Mouse (Mus musculus): ENCODE data around the gene Lss. TPM values are rescaled to one million over a fixed set of nuclear protein-coding genes. Genes with fewer than 3 reads are reported as not detected.
A peak's percentile ranks its signal among the peaks of the same experiment; 100 is the strongest.

Gene Lss
- total and polyA plus RNA-seq, 3 experiments = 26.3 to 28.3 (median 27.5) TPM

GRCm38 (mm10) chr10:76571070-76571469 is 39.7 kb downstream of the Lss start:
- 0 out of 4 replicates have a peak, but pooled peaks cover 0 to 3% of the 10 kb centered on the region in 2 experiments for H3K4me1 ChIP-seq (ENCODE audit: control insufficient read depth in 1 of 2, insufficient read depth in 2 of 2, low read length in 2 of 2)
- H3K9me3 ChIP-seq (replicated peaks; ENCODE audit: insufficient read depth, low read length) = no peaks in the 10 kb centered on the region
- DNase-seq (ENCODE audit: low read depth, low spot score) = peak; percentile 17
- H3K27me3 ChIP-seq (ENCODE audit: control insufficient read depth in 1 of 2, insufficient read depth in 2 of 2, low read length in 2 of 2) = peaks cover 0 to 2% of the 10 kb centered on the region in 2 experiments; a peak in 2 of 4 replicates
- H3K4me3 ChIP-seq (ENCODE audit: control insufficient read depth in 1 of 2, insufficient read depth in 1 of 2, low read depth in 2 of 2, low read length in 2 of 2) = no peak overlapping the region
- TF ChIP-seq EP300 (IDR thresholded peaks at IDR 0.05; ENCODE audit: low read depth in 1 of 2, low read length in 2 of 2) (no peak), MAFK (IDR thresholded peaks at IDR 0.05; ENCODE audit: borderline replicate concordance, low read depth, low read length) (no peak), MEF2A (IDR thresholded peaks at IDR 0.05; ENCODE audit: extremely low read depth, insufficient replicate concordance, low read depth, low read length, poor library complexity, severe bottlenecking) (no peak), ZMIZ1 (IDR thresholded peaks at IDR 0.05; ENCODE audit: low read depth, low read length) (no peak), MYB (IDR thresholded peaks at IDR 0.05; ENCODE audit: low read depth, low read length) (no peak), ZKSCAN1 (IDR thresholded peaks at IDR 0.05; ENCODE audit: low read depth, low read length) (no peak), JUND (IDR thresholded peaks at IDR 0.05; ENCODE audit: low read depth, low read length) (no peak), USF2 (IDR thresholded peaks at IDR 0.05; ENCODE audit: borderline replicate concordance in 1 of 2, insufficient read depth in 1 of 2, low read depth in 1 of 2, low read length in 2 of 2) (no peak), KAT2A (conservative IDR thresholded peaks at IDR 0.05; ENCODE audit: low read depth, low read length) (no peak)
- H3K27ac ChIP-seq (ENCODE audit: control insufficient read depth, low read depth, low read length) = no peak overlapping the region
- no peaks in the 10 kb centered on the region for H3K36me3 ChIP-seq (ENCODE audit: control insufficient read depth in 1 of 2, insufficient read depth in 2 of 2, low read length in 2 of 2)
- H3K9ac ChIP-seq (ENCODE audit: control insufficient read depth, low read depth, low read length, poor library complexity, severe bottlenecking) = no peak overlapping the region
- H3K79me2 ChIP-seq (ENCODE audit: control insufficient read depth, insufficient read depth, low read length, poor library complexity) = no peaks in the 10 kb centered on the region

GRCm38 (mm10) chr10:76572151-76572550 is 40.8 kb downstream of the Lss start:
- peaks cover 0 to 2% of the 10 kb centered on the region in 2 experiments; a peak in 1 of 4 replicates for H3K27me3 ChIP-seq (ENCODE audit: control insufficient read depth in 1 of 2, insufficient read depth in 2 of 2, low read length in 2 of 2)
- no peak for DNase-seq (ENCODE audit: low read depth, low spot score)
- H3K79me2 ChIP-seq (ENCODE audit: control insufficient read depth, insufficient read depth, low read length, poor library complexity) = no peaks in the 10 kb centered on the region
- no peaks in the 10 kb centered on the region for H3K36me3 ChIP-seq (ENCODE audit: control insufficient read depth in 1 of 2, insufficient read depth in 2 of 2, low read length in 2 of 2)
- H3K27ac ChIP-seq (ENCODE audit: control insufficient read depth, low read depth, low read length) = no peak overlapping the region
- TF ChIP-seq MXI1 (IDR thresholded peaks at IDR 0.05; ENCODE audit: low read depth, low read length) (no peak), GATA1 (IDR thresholded peaks at IDR 0.05; ENCODE audit: low read depth, low read length) (no peak), GABPA (IDR thresholded peaks at IDR 0.05; ENCODE audit: low read depth, low read length) (no peak), EP300 (IDR thresholded peaks at IDR 0.05; ENCODE audit: low read depth in 1 of 2, low read length in 2 of 2) (no peak), MAZ (IDR thresholded peaks at IDR 0.05; ENCODE audit: low read depth, low read length) (no peak), TCF12 (IDR thresholded peaks at IDR 0.05; ENCODE audit: low read depth, low read length) (no peak), USF2 (IDR thresholded peaks at IDR 0.05; ENCODE audit: borderline replicate concordance in 1 of 2, insufficient read depth in 1 of 2, low read depth in 1 of 2, low read length in 2 of 2) (no peak)
- no peak overlapping the region for H3K4me3 ChIP-seq (ENCODE audit: control insufficient read depth in 1 of 2, insufficient read depth in 1 of 2, low read depth in 2 of 2, low read length in 2 of 2)
- H3K9ac ChIP-seq (ENCODE audit: control insufficient read depth, low read depth, low read length, poor library complexity, severe bottlenecking) = no peak overlapping the region
- no peaks in the 10 kb centered on the region for H3K9me3 ChIP-seq (replicated peaks; ENCODE audit: insufficient read depth, low read length)
- 0 out of 4 replicates have a peak, but pooled peaks cover 0 to 3% of the 10 kb centered on the region in 2 experiments for H3K4me1 ChIP-seq (ENCODE audit: control insufficient read depth in 1 of 2, insufficient read depth in 2 of 2, low read length in 2 of 2)
